Mouse (Mus musculus) liver, adult 2 months (tissue): ENCODE results near the gene Igsf9b.

Experiments
- CTCF ChIP-seq: fragments of 200-500 bp; IDR thresholded peaks from 2 replicates; pipeline ENCODE4 v1.5.1; 2011; ENCODE audit warnings: low read depth, low read length, control low read depth
- POLR2A ChIP-seq: fragments of 200-500 bp; IDR thresholded peaks from 2 replicates; pipeline ENCODE4 v1.6.1; 2011; ENCODE audit warnings: low read length, control low read depth; ENCODE audit not compliant: insufficient read depth; ENCODE audit errors: extremely low read depth

DNA sequence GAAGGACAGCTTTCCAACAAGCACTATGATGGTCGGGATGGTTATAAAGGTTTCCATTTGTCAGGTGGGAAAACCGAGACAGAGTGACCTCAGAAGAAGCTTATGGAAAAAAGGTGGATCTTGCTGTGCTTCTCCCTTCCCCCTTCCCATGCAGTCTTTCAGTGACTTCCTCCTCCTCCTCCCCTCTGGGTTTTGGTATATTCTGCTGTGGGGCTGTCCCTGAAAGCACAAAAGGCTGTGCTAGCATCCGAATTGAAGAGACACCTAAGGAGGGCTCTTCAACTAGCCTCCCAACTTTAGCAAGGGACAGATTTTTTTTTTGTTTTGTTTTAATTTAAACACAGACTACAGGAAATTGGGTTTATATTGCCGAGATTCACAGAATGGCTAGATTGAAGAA lies 1.7 kb downstream of the Igsf9b start:
- TF ChIP-seq CTCF (no peak), POLR2A (no peak)
